Mouse (Mus musculus): ENCODE measurements at regions not wholly inside any gene's neighbourhood (a gene's known extent, or its start where the extent isn't known, plus 50 kb on each side); places are given as distances from the start of the nearest gene placed in this dataset.
"Not testable (repeated sequence)": the region's sequence is repeated elsewhere in the genome, so short reads cannot be mapped to it uniquely, and the experiment has no call there.

DNA sequence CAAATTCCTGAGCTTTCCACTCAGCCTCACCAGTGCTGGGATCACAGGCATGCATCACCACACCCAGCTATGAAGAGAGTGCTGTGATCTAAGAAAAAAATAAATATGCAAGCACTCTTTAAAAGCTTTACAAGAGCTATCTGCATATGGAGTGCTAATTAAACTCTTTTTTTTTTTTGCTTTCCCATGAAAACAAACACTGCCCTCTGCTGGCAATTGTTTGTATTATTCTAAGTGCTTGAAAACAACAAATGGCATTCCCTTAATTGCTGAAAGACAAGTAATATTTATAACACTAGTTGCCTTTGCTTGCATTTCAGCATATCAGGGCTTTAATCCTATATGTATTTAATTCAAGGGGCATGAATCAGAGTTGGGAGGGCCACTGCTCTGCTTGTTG, 91.8 kb downstream of the 5730507C01Rik start:
- not testable (repeated sequence) for H3K36me3 ChIP-seq (replicated peaks; ENCODE audit: control insufficient read depth, insufficient read depth); H3K4me3 ChIP-seq (replicated peaks; ENCODE audit: low read length); H3K4me1 ChIP-seq (replicated peaks; ENCODE audit: control insufficient read depth, insufficient read depth, low read length); H3K4me2 ChIP-seq (replicated peaks); H3K27ac ChIP-seq; H3K9me3 ChIP-seq (ENCODE audit: control insufficient read depth, low read length); H3K9ac ChIP-seq; ATAC-seq (ENCODE audit: low FRiP score); H3K27me3 ChIP-seq (ENCODE audit: control insufficient read depth, insufficient read depth, low read length)
- DNase-seq (ENCODE audit: low spot score) = peak; percentile 24

DNA sequence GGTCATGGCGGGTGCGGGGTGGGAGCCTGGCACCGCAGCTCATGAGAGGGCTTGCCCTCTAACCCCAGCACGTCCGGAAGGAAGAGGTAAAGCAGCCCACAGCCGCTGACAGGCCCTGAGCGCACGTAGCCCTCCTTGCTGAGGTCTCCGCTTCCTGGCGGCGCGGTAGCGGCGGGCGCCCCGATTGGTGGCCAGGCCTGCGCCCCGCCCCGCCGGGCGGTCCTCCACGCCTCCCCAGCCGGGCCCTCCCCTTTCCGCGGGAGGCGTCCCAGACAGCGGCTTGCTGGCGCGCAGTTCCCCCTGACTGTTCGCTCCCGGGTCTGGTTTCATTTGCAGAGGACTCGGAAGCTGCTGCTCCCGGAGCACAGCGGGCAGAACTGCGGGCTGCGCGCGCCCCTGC, 95.5 kb downstream of the 5730507C01Rik start:
- WGBS = 3% methylated on average over 31 of the region's 38 CpGs
- peak overlapping the region; percentile 51 for H3K4me3 ChIP-seq (replicated peaks; ENCODE audit: low read length)
- peak overlapping the region; percentile 68 for H3K9ac ChIP-seq
- peak; percentile 71 for DNase-seq (ENCODE audit: low spot score)
- H3K36me3 ChIP-seq (replicated peaks; ENCODE audit: control insufficient read depth, insufficient read depth) = no peaks in the 10 kb centered on the region
- peak overlapping the region; percentile 61; the same call in 1 of the 2 replicates for H3K27ac ChIP-seq
- peak; percentile 89 for ATAC-seq (ENCODE audit: low FRiP score)
- no peaks in the 10 kb centered on the region for H3K27me3 ChIP-seq (ENCODE audit: control insufficient read depth, insufficient read depth, low read length)
- no peaks in the 10 kb centered on the region for H3K4me1 ChIP-seq (replicated peaks; ENCODE audit: control insufficient read depth, insufficient read depth, low read length)
- H3K4me2 ChIP-seq (replicated peaks) = peak overlapping the region; percentile 55
- H3K9me3 ChIP-seq (ENCODE audit: control insufficient read depth, low read length) = no peaks in the 10 kb centered on the region

DNA sequence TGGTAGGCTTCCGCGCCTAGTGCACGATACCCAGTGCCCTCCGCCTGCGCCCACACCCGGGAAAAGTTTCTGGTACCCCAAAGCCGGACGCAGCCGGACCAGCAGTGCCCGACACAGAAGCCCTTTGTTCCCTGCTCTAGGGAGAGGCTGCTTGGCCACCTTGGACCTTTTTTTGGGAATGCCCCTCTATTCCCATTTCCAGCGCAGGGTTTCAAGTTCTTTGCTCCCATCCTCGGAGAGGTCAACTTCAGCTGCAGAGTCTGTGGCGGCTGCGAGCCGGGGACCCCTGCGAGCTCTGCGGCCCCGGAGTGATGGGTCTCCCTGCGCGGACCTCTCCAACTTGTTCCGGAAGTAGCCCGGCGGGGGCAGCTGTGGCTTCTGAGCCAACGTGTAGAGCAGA, 96.3 kb downstream of the 5730507C01Rik start:
- not testable (repeated sequence) for DNase-seq (ENCODE audit: low spot score); H3K4me1 ChIP-seq (replicated peaks; ENCODE audit: control insufficient read depth, insufficient read depth, low read length); ATAC-seq (ENCODE audit: low FRiP score); H3K27me3 ChIP-seq (ENCODE audit: control insufficient read depth, insufficient read depth, low read length); H3K27ac ChIP-seq; H3K9me3 ChIP-seq (ENCODE audit: control insufficient read depth, low read length); H3K36me3 ChIP-seq (replicated peaks; ENCODE audit: control insufficient read depth, insufficient read depth)
- under 1% methylated on average over 20 of the region's 24 CpGs for WGBS
- peak overlapping the region; percentile 51 for H3K4me3 ChIP-seq (replicated peaks; ENCODE audit: low read length)
- peak overlapping the region; percentile 55 for H3K4me2 ChIP-seq (replicated peaks)
- H3K9ac ChIP-seq = peak overlapping the region; percentile 68

Data from hindbrain, embryonic 14.5 days (tissue).